Mouse (Mus musculus) limb, embryonic 14.5 days (tissue): Measurements from ENCODE around the gene Negr1. TPM values are rescaled to one million over a fixed set of nuclear protein-coding genes. Genes with fewer than 3 reads are reported as not detected.

Source experiments
- ATAC-seq: fragments of 200-750 bp; cut with Nextera tagmentation; 2 replicates; pipeline ENCODE4 v1.8.0; 2017; ENCODE audit warnings: low read depth, moderate number of reproducible peaks, moderate TSS enrichment; ENCODE audit not compliant: low FRiP score
- DNase-seq: peaks from one replicate; pipeline ENCODE4 v3.0.0-alpha.2; 2015; ENCODE audit warnings: low spot score
- H3K27ac ChIP-seq: fragments of 300-500 bp; sonication (generic); replicated peaks from 2 replicates; pipeline ENCODE4 v1.5.1; 2014; ENCODE audit warnings: low read depth, mild to moderate bottlenecking, low read length, moderate library complexity, mixed read lengths
- H3K27me3 ChIP-seq: fragments of 300-500 bp; sonication (generic); 2 replicates; pipeline ENCODE4 v1.6.1; 2014; ENCODE audit warnings: low read length, mixed read lengths; ENCODE audit not compliant: control insufficient read depth, insufficient read depth
- H3K36me3 ChIP-seq: fragments of 300-500 bp; sonication (generic); 2 replicates; pipeline ENCODE4 v1.6.1; 2014; ENCODE audit warnings: mild to moderate bottlenecking, low read length, moderate library complexity, mixed read lengths; ENCODE audit not compliant: control insufficient read depth, insufficient read depth
- H3K4me1 ChIP-seq: fragments of 300-500 bp; sonication (generic); 2 replicates; pipeline ENCODE4 v1.6.1; 2014; ENCODE audit warnings: antibody characterized with exemption, low read length, mixed read lengths; ENCODE audit not compliant: control insufficient read depth, insufficient read depth
- H3K4me2 ChIP-seq: fragments of 300-500 bp; sonication (generic); replicated peaks from 2 replicates; pipeline ENCODE4 v1.6.1; 2014; ENCODE audit warnings: low read depth, mild to moderate bottlenecking, low read length, moderate library complexity; ENCODE audit not compliant: severe bottlenecking
- H3K4me3 ChIP-seq: fragments of 300-500 bp; sonication (generic); replicated peaks from 2 replicates; pipeline ENCODE4 v1.5.1; 2014; ENCODE audit warnings: low read length
- H3K9ac ChIP-seq: fragments of 300-500 bp; sonication (generic); 2 replicates; pipeline ENCODE4 v1.6.1; 2014; ENCODE audit warnings: mild to moderate bottlenecking, low read depth, low read length, moderate library complexity; ENCODE audit not compliant: severe bottlenecking
- H3K9me3 ChIP-seq: fragments of 300-500 bp; sonication (generic); 2 replicates; pipeline ENCODE4 v1.6.1; 2016; ENCODE audit warnings: low read length; ENCODE audit not compliant: control insufficient read depth
- POLR2A ChIP-seq: fragments of 200-500 bp; IDR thresholded peaks from 2 replicates; pipeline ENCODE4 v1.8.0; 2012; ENCODE audit warnings: inconsistent platforms, mild to moderate bottlenecking, moderate library complexity, borderline replicate concordance; ENCODE audit not compliant: insufficient read depth, insufficient read length; ENCODE audit errors: extremely low read depth
- WGBS: fragments of 180-500 bp; shearing (Covaris S2); extraction: QIAGEN DNeasy Blood & Tissue Kit; methylation state at CpG from one replicate; pipeline ENCODE4 v1.1.7; 2014; 5-methylcytosine and 5-hydroxymethylcytosine counted together
- polyA plus RNA-seq, 2 experiments: library from polyadenylated mRNA; depleted of rRNA in 1 of 2; stranded (reverse) in 1 of 2; unstranded in 1 of 2; fragments of >200 nt; fragmentation: Nextera tagmentation in 1 of 2; extraction: Ambion mirVana in 1 of 2; gene quantifications; 2 replicates each; pipeline versions ENCODE4 v1.2.1 to v1.2.3; 2012 to 2014

The Negr1 gene
- polyA plus RNA-seq, 2 experiments: 5.1 to 6.2 TPM

GRCm38 (mm10) chr3:156672560-156672959, 111.0 kb downstream of the Negr1 start:
- no peak overlapping the region for H3K4me2 ChIP-seq
- no peaks in the 10 kb centered on the region for H3K27me3 ChIP-seq
- DNase-seq (no peak), ATAC-seq (no peak)
- no peaks in the 10 kb centered on the region for H3K4me1 ChIP-seq
- no peaks in the 10 kb centered on the region for H3K36me3 ChIP-seq
- 77% methylated on average over 3 of the region's 3 CpGs for WGBS
- no peaks in the 10 kb centered on the region for H3K9me3 ChIP-seq
- H3K9ac ChIP-seq: no peak overlapping the region
- no peak overlapping the region for H3K27ac ChIP-seq
- H3K4me3 ChIP-seq: no peak overlapping the region
- TF ChIP-seq POLR2A: no peak

- Histone ChIP-seq H3K9me3 (no peaks in the 10 kb centered on the region), H3K27ac (no peak overlapping the region), H3K4me3 (no peak overlapping the region), H3K4me2 (no peak overlapping the region), H3K36me3 (no peaks in the 10 kb centered on the region), H3K4me1 (no peaks in the 10 kb centered on the region), H3K27me3 (no peaks in the 10 kb centered on the region), H3K9ac (no peak overlapping the region)
- ATAC-seq (no peak), DNase-seq (no peak)
- WGBS: 91% methylated on average over 5 of the region's 5 CpGs
- TF ChIP-seq POLR2A: no peak
These were observed 128.5 kb downstream of the Negr1 start for GRCm38 (mm10) chr3:156690059-156690605.

DNA sequence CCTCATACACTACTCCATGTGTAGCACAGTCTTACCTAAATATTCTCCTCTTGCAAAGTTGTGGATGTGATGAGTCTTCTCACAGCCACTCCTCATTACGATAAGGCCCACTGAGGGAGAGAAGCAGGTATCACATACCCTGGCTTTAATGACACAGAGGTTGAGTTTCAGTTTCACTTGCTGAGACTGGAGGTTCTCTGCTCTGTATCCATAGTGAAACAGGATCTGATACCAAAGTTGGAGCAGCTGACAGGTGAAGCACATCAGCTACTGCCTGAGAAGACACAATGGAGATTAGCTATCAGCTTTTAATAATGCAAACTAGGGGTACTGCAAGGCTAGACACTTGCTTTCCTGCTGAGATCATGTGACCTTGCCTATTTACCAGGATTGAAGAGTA, 137.1 kb downstream of the Negr1 start:
- H3K9me3 ChIP-seq: no peaks in the 10 kb centered on the region
- H3K4me3 ChIP-seq: no peak overlapping the region
- no peaks in the 10 kb centered on the region for H3K4me1 ChIP-seq
- no peak overlapping the region for H3K4me2 ChIP-seq
- no peak for TF ChIP-seq POLR2A
- H3K9ac ChIP-seq: no peak overlapping the region
- WGBS: 96% methylated on average over 1 of the region's 1 CpGs
- no peak for ATAC-seq
- no peak overlapping the region for H3K27ac ChIP-seq
- no peak for DNase-seq
- H3K27me3 ChIP-seq: no peaks in the 10 kb centered on the region
- H3K36me3 ChIP-seq: no peaks in the 10 kb centered on the region

- Histone ChIP-seq H3K9ac (no peak overlapping the region), H3K36me3 (no peaks in the 10 kb centered on the region), H3K27me3 (no peaks in the 10 kb centered on the region), H3K27ac (no peak overlapping the region), H3K4me3 (no peak overlapping the region), H3K4me1 (no peaks in the 10 kb centered on the region), H3K9me3 (no peaks in the 10 kb centered on the region), H3K4me2 (no peak overlapping the region)
- TF ChIP-seq POLR2A: no peak
- WGBS: 81% methylated on average over 1 of the region's 1 CpGs
- no peak for ATAC-seq
- no peak for DNase-seq
These were observed 141.6 kb downstream of the Negr1 start for GRCm38 (mm10) chr3:156703241-156703640.

DNA sequence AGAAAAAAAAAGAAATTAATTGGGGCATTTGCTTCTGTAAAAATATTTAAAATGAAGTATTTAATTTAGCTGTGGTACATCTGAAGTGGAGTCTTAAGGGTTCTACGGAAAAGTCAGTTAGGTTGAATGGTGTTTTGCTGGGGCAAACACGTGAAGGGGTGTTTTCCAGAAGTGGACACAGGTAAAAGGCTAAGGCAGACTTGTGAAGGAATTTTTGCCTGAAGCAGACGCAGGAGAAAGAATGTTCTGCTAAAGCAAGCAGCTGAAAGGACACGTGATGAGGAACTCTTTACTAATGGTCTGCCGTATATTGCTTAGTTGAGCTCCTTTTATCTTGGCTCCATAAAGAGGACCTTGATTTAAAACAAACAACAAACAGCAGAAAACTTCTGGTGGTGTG, 148.6 kb downstream of the Negr1 start:
- Histone ChIP-seq H3K9me3 (no peaks in the 10 kb centered on the region), H3K36me3 (no peaks in the 10 kb centered on the region), H3K4me2 (no peak overlapping the region), H3K27me3 (no peaks in the 10 kb centered on the region), H3K9ac (no peak overlapping the region), H3K4me1 (peaks cover 5% of the 10 kb centered on the region; the same call in 1 of the 2 replicates), H3K4me3 (no peak overlapping the region), H3K27ac (no peak overlapping the region)
- TF ChIP-seq POLR2A: no peak
- 26% methylated on average over 5 of the region's 5 CpGs for WGBS
- DNase-seq (no peak), ATAC-seq (no peak)

DNA sequence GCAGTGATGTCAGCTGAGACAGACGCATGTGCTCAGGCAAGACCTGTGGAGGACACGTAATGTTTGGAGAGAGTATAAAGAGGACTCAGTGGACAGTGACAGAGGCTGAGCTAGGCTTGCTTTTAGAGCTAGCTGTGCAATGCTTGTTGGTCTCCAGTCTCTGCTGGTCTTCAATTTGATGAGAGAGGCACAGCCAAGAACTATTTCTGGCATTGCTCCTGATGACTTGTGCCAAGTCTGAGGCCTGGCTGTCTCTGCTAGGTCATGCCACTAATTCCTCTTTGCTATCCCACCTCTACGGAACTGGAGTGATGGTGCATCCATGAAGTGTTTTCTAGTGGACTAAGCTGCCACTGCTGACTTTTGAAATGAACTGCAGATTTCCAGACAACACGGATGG, 149.1 kb downstream of the Negr1 start:
- Histone ChIP-seq H3K36me3 (no peaks in the 10 kb centered on the region), H3K4me1 (peaks cover 5% of the 10 kb centered on the region; the same call in 1 of the 2 replicates), H3K4me2 (no peak overlapping the region), H3K27ac (no peak overlapping the region), H3K4me3 (no peak overlapping the region), H3K27me3 (no peaks in the 10 kb centered on the region), H3K9ac (no peak overlapping the region), H3K9me3 (no peaks in the 10 kb centered on the region)
- no peak for TF ChIP-seq POLR2A
- WGBS: 62% methylated on average over 4 of the region's 4 CpGs
- no peak for DNase-seq
- ATAC-seq: no peak
